Mouse (Mus musculus) bone marrow, adult 2 months (tissue): ENCODE results near the gene Zfp36l2. TPM values are rescaled to one million over a fixed set of nuclear protein-coding genes. Genes with fewer than 3 reads are reported as not detected.

Source experiments
- H3K27ac ChIP-seq: fragments of 200-500 bp; 2 replicates; pipeline ENCODE4 v1.5.1; 2012; ENCODE audit warnings: low read depth, mild to moderate bottlenecking, control low read depth, inconsistent platforms, low read length; ENCODE audit not compliant: control insufficient read depth, poor library complexity, insufficient read depth
- H3K4me1 ChIP-seq: fragments of 200-500 bp; 2 replicates; pipeline ENCODE4 v1.6.1; 2011; ENCODE audit warnings: low read length; ENCODE audit not compliant: control insufficient read depth, insufficient read depth
- H3K4me3 ChIP-seq: fragments of 200-500 bp; replicated peaks from 2 replicates; pipeline ENCODE3; 2011; ENCODE audit warnings: mild to moderate bottlenecking, low read depth, low read length, control low read depth; ENCODE audit not compliant: control insufficient read depth
- CTCF ChIP-seq: fragments of 200-500 bp; IDR thresholded peaks from 2 replicates; pipeline ENCODE4 v1.5.1; 2011; ENCODE audit warnings: low read length, control low read depth; ENCODE audit not compliant: control insufficient read depth, insufficient read depth
- POLR2A ChIP-seq: fragments of 200-500 bp; IDR thresholded peaks from 2 replicates; pipeline ENCODE4 v1.6.1; 2011; ENCODE audit warnings: low read depth, mild to moderate bottlenecking, control low read depth, low read length, borderline replicate concordance; ENCODE audit not compliant: control insufficient read depth
- WGBS: fragments of 180-500 bp; shearing (Covaris S2); methylation state at CpG from one replicate; pipeline ENCODE4 v1.1.7; 2018; 5-methylcytosine and 5-hydroxymethylcytosine counted together
- polyA plus RNA-seq: library from polyadenylated mRNA; stranded (reverse); fragments of >200 nt; gene quantifications from 2 replicates; pipeline ENCODE4 v1.2.4, GENCODE M21; 2011; ENCODE audit warnings: low replicate concordance; ENCODE audit not compliant: missing spikeins, insufficient read depth, insufficient read length

Zfp36l2 gene
- polyA plus RNA-seq, 1 experiment, result 74.0 TPM

DNA sequence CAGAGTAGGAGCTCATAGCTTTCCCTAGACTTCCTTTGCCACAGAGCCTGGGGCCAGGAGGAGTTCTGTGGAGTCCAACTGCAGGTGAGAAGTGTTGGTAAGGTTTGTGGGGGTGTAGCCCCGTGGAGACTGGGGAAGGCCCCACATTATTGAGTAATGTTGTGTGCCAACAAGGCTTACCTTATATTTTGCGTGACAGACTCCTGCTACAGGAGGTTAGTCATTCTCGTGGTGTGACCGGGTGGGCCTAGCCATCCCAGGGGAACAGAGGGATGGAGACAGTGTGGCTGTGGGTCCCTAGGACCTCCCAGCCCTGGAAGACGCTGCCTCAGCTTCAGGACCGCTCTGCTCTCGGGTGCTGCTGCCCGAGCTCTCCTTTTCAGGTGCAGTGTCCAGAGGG, 23.6 kb downstream of the Zfp36l2 start:
- 54% methylated on average over 8 of the region's 8 CpGs for WGBS
- 0 out of 2 replicates have a peak overlapping the region, but pooled peaks have one; percentile 12 for H3K27ac ChIP-seq
- no peak overlapping the region for H3K4me3 ChIP-seq
- TF ChIP-seq POLR2A, result no peak
- no peak for TF ChIP-seq CTCF
- H3K4me1 ChIP-seq, result peaks cover 14% of the 10 kb centered on the region

DNA sequence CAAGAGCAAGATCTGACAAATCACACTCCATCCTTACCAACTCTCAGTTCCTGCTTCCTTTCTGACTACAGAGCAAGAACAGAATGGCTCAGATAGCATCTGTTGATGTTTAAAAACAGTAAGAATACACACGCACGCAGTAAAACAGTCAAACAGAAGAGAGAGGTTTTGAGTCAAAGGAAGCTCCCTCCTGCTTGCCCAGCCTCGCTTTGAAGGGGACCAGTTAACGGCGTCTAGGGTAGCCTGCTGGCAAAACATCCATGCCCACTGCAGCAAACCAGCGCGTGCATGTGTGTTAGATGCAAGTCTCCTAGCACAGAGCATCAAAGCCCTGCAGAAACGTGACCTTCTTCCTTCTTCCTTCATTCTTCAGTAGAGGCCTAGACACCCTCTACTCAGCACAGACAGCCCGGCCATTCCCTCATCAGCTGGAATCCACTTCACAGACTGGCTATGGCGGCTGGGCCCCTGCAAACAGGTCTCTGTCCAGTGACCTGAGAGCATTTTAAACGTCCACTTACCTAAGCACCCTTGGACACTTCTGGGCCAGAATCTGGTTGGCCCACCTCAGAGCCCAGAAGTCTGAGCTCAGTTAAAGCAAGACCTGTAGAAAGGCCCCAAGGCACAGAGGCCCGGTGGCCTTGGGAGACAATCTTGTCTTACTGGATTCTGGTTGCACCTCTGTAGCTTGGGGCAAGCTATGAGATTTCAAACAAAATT, 24.5 kb downstream of the Zfp36l2 start:
- Histone ChIP-seq H3K27ac (peak overlapping the region; percentile 33), H3K4me3 (no peak overlapping the region), H3K4me1 (peaks cover 14% of the 10 kb centered on the region)
- no peak for TF ChIP-seq POLR2A
- no peak for TF ChIP-seq CTCF
- 59% methylated on average over 12 of the region's 12 CpGs for WGBS

DNA sequence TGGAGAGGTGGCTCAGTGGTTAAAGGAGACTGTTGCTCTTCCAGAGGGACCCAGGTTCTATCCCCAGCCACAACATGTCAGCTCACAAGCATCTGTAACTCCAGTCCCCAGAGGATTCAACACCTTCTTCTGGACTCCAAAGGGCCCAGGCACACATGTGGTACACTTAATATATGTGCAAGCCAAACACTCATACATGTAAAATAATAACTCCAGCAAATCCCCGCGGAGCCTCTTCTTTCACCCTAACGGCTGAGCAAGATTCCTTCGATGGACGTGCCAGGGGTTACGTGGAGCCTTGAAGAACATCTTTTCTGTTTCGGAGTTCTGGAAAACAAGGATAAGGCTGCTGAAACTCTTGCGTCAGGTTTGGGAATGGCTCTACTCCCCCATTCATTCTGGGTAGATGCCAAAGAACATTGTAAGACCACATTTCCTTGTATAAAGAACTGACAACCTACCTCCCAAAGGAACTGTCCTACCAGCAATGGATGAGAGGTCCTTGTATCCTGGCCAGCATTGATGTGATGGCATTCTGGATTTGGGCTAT, 25.5 kb downstream of the Zfp36l2 start:
- TF ChIP-seq CTCF (no peak), POLR2A (no peak)
- H3K4me3 ChIP-seq, result no peak overlapping the region
- peaks cover 12% of the 10 kb centered on the region for H3K4me1 ChIP-seq
- H3K27ac ChIP-seq, result peak overlapping the region; percentile 60
- WGBS, result 85% methylated on average over 8 of the region's 8 CpGs

DNA sequence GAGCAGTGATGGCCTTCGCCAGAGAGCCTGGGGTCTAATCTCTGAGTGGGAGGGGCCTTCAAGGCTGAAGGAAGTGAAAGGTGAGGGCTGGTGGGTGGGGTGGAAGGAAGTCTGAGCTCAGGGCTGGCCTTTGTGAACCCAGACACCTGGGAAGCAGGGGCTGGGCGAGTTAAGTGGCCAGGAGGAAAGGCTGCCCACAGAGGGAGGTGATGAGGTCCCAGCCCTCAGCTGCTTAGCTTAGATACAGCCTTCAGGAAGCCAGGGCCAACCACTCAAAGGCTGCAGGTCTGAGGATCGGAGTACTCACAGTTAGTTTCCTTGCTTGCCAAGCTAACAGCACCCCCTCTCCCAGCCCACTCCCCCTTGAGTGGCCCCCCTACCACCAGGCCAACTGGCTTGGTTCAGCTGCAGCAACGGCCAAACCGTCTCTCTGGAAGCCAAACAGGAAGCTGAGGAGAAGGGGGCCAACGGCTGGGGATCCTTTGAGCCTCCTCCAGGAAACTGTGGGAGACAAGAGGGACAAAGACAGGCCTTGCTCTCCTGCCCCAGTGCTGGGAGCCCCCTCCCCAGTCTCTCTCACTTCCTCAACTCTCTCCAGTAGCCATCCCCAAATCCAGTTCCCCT, 26.4 kb downstream of the Zfp36l2 start:
- Histone ChIP-seq H3K4me1 (peaks cover 9% of the 10 kb centered on the region), H3K4me3 (no peak overlapping the region), H3K27ac (peak overlapping the region; percentile 60)
- TF ChIP-seq POLR2A (peak; percentile 49; the same call in 1 of the 2 replicates), CTCF (no peak)
- WGBS, result 4% methylated on average over 6 of the region's 6 CpGs

- TF ChIP-seq POLR2A (no peak), CTCF (no peak)
- 80% methylated on average over 15 of the region's 15 CpGs for WGBS
- no peak overlapping the region for H3K27ac ChIP-seq
- H3K4me1 ChIP-seq, result peaks cover 4% of the 10 kb centered on the region
- H3K4me3 ChIP-seq, result no peak overlapping the region
These were observed 28.9 kb downstream of the Zfp36l2 start for GRCm38 (mm10) chr17:84158891-84159290.

DNA sequence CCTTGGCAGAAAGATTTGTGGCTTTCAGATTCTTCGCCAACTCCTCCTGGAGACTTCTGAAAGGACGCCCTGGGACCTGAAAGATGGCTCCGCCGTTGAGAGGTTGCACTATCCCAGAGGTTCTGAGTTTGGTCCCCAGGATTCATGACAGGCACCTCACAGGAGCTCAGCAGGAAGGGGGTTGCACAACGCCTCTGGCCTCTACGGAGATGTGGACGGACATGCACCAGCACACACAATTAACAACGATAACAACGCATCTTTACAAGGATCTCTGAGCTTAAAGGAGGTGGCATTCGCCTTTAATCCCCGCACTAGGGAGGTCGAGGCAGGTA, 29.3 kb downstream of the Zfp36l2 start:
- Histone ChIP-seq H3K4me1 (peaks cover 4% of the 10 kb centered on the region), H3K27ac (no peak overlapping the region), H3K4me3 (no peak overlapping the region)
- 60% methylated on average over 12 of the region's 12 CpGs for WGBS
- TF ChIP-seq POLR2A, result no peak
- no peak for TF ChIP-seq CTCF

DNA sequence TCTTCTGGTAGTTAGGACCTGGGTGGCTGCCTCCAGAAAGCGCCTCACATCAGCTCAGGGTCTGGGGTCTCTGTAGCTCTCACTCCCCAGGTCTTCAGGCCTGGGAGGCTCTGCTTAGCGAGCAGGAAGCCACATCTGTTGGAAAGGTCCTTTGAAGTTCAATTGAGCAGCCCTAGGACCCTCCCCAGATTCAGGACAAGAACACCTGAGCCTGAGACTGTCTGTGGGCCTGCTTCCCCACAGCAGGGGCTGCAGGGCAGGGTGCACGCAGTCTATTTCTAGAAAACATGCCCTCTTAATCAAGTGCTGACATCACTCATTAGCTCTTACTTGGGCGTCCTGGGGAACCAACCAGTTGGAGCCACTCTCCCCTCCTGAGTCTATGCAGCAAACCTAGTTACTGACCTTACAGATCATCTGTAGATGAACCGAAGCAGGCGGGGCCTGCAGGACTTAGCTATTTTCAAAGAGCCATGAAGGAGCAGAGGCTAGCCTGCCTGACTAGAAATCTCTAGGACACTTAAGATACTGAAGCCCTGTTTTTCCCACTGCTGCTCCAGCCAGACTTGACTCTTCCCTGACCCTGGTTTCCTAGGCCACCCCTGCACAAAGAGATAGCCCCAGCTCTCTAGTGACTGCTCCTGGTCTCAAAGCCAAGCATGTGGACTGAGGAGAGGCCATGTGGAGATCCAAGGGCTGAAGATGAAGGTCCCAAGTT, 29.8 kb downstream of the Zfp36l2 start:
- 84% methylated on average over 6 of the region's 6 CpGs for WGBS
- H3K4me3 ChIP-seq, result no peak overlapping the region
- H3K27ac ChIP-seq, result no peak overlapping the region
- TF ChIP-seq POLR2A (no peak), CTCF (no peak)
- H3K4me1 ChIP-seq, result peaks cover 7% of the 10 kb centered on the region

GRCm38 (mm10) chr17:84156748-84157742, 30.7 kb downstream of the Zfp36l2 start:
- WGBS, result 57% methylated on average over 19 of the region's 19 CpGs
- Histone ChIP-seq H3K4me1 (peaks cover 11% of the 10 kb centered on the region), H3K4me3 (no peak overlapping the region), H3K27ac (peak overlapping the region; percentile 40; the same call in 1 of the 2 replicates)
- TF ChIP-seq CTCF, result no peak
